Mouse (Mus musculus): ENCODE results near the gene Ndel1. TPM values are rescaled to one million over a fixed set of nuclear protein-coding genes. Genes with fewer than 3 reads are reported as not detected.

The Ndel1 gene
- polyA plus RNA-seq, 1 experiment from 2014 or later: 54.4 TPM

DNA sequence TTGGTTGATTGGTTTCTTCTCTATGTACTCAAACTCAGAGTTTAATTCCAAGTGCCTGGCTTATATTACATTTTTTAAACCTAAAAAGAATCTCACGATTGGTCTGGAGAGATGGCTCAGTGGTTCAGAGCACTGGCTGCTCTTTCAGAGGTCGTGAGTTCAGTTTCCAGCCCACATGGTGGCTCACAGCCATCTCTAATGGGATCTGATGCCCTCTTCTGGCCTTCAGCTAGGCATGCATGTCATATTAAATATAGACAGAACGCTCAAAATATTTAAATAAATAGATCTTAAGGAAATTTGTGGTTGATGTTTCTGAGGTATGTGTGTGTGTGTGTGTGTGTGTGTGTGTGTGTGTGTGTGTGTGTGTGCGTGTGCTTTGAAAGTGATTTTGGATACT, 66.5 kb downstream of the Ndel1 start:
- Histone ChIP-seq H3K9ac (replicated peaks; ENCODE audit: low read length) (no peak overlapping the region), H3K4me1 (ENCODE audit: control insufficient read depth, insufficient read depth, low read length) (no peaks in the 10 kb centered on the region), H3K36me3 (replicated peaks; ENCODE audit: control insufficient read depth, insufficient read depth, low read depth, low read length) (peaks cover 36% of the 10 kb centered on the region), H3K4me2 (ENCODE audit: low read depth, low read length) (no peak overlapping the region), H3K9me3 (replicated peaks; ENCODE audit: control insufficient read depth, low read length) (no peaks in the 10 kb centered on the region), H3K27me3 (ENCODE audit: control insufficient read depth, insufficient read depth, low read length) (no peaks in the 10 kb centered on the region), H3K4me3 (ENCODE audit: low read depth, low read length) (no peak overlapping the region), H3K27ac (replicated peaks; ENCODE audit: low read depth, low read length) (no peak overlapping the region)
- ATAC-seq (replicated peaks; ENCODE audit: insufficient number of reproducible peaks, low FRiP score, low TSS enrichment, low read depth) (no peak), DNase-seq (ENCODE audit: low spot score) (peak; percentile 20)
- 70% methylated on average over 4 of the region's 4 CpGs for WGBS

GRCm38 (mm10) chr11:68798258-68798657, 73.4 kb downstream of the Ndel1 start:
- Histone ChIP-seq H3K27ac (replicated peaks; ENCODE audit: low read depth, low read length) (no peak overlapping the region), H3K9ac (replicated peaks; ENCODE audit: low read length) (no peak overlapping the region), H3K4me3 (ENCODE audit: low read depth, low read length) (no peak overlapping the region), H3K9me3 (replicated peaks; ENCODE audit: control insufficient read depth, low read length) (no peaks in the 10 kb centered on the region), H3K36me3 (replicated peaks; ENCODE audit: control insufficient read depth, insufficient read depth, low read depth, low read length) (peaks cover 36% of the 10 kb centered on the region), H3K4me1 (ENCODE audit: control insufficient read depth, insufficient read depth, low read length) (no peaks in the 10 kb centered on the region), H3K4me2 (ENCODE audit: low read depth, low read length) (no peak overlapping the region), H3K27me3 (ENCODE audit: control insufficient read depth, insufficient read depth, low read length) (no peaks in the 10 kb centered on the region)
- no peak for DNase-seq (ENCODE audit: low spot score)
- 94% methylated on average over 10 of the region's 10 CpGs for WGBS
- no peak for ATAC-seq (replicated peaks; ENCODE audit: insufficient number of reproducible peaks, low FRiP score, low TSS enrichment, low read depth)

DNA sequence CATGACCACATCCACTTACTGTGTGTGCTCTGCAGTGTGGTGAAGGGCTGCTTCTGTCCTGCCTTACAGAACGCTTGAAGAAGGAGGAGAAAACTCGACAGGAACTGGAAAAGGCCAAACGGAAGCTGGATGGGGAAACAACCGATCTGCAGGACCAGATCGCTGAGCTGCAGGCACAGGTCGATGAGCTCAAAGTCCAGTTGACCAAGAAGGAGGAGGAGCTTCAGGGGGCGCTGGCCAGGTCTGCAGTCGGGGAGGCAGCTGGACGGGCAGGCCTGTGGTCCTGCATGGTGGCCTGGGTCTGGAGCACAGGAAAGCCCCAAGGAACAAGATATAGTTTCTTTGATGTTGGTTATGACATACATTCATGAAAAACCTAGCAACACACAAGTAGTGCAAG, 79.9 kb downstream of the Ndel1 start:
- Histone ChIP-seq H3K27ac (replicated peaks; ENCODE audit: low read depth, low read length) (no peak overlapping the region), H3K4me1 (ENCODE audit: control insufficient read depth, insufficient read depth, low read length) (no peaks in the 10 kb centered on the region), H3K36me3 (replicated peaks; ENCODE audit: control insufficient read depth, insufficient read depth, low read depth, low read length) (peaks cover 35% of the 10 kb centered on the region), H3K27me3 (ENCODE audit: control insufficient read depth, insufficient read depth, low read length) (no peaks in the 10 kb centered on the region), H3K9ac (replicated peaks; ENCODE audit: low read length) (no peak overlapping the region), H3K4me2 (ENCODE audit: low read depth, low read length) (no peak overlapping the region), H3K9me3 (replicated peaks; ENCODE audit: control insufficient read depth, low read length) (no peaks in the 10 kb centered on the region), H3K4me3 (ENCODE audit: low read depth, low read length) (no peak overlapping the region)
- no peak for ATAC-seq (replicated peaks; ENCODE audit: insufficient number of reproducible peaks, low FRiP score, low TSS enrichment, low read depth)
- WGBS: 93% methylated on average over 9 of the region's 9 CpGs
- DNase-seq (ENCODE audit: low spot score): no peak

GRCm38 (mm10) chr11:68790720-68791119, 80.9 kb downstream of the Ndel1 start:
- WGBS: 88% methylated on average over 10 of the region's 10 CpGs
- ATAC-seq (replicated peaks; ENCODE audit: insufficient number of reproducible peaks, low FRiP score, low TSS enrichment, low read depth) (no peak), DNase-seq (ENCODE audit: low spot score) (no peak)
- no peaks in the 10 kb centered on the region for H3K27me3 ChIP-seq (ENCODE audit: control insufficient read depth, insufficient read depth, low read length)
- H3K4me3 ChIP-seq (ENCODE audit: low read depth, low read length): no peak overlapping the region
- H3K9me3 ChIP-seq (replicated peaks; ENCODE audit: control insufficient read depth, low read length): no peaks in the 10 kb centered on the region
- H3K27ac ChIP-seq (replicated peaks; ENCODE audit: low read depth, low read length): no peak overlapping the region
- H3K36me3 ChIP-seq (replicated peaks; ENCODE audit: control insufficient read depth, insufficient read depth, low read depth, low read length): peaks cover 38% of the 10 kb centered on the region
- H3K9ac ChIP-seq (replicated peaks; ENCODE audit: low read length): no peak overlapping the region
- no peak overlapping the region for H3K4me2 ChIP-seq (ENCODE audit: low read depth, low read length)
- no peaks in the 10 kb centered on the region for H3K4me1 ChIP-seq (ENCODE audit: control insufficient read depth, insufficient read depth, low read length)

- H3K9me3 ChIP-seq (replicated peaks; ENCODE audit: control insufficient read depth, low read length): no peaks in the 10 kb centered on the region
- no peak overlapping the region for H3K9ac ChIP-seq (replicated peaks; ENCODE audit: low read length)
- H3K36me3 ChIP-seq (replicated peaks; ENCODE audit: control insufficient read depth, insufficient read depth, low read depth, low read length): peaks cover 28% of the 10 kb centered on the region
- no peak overlapping the region for H3K4me2 ChIP-seq (ENCODE audit: low read depth, low read length)
- no peaks in the 10 kb centered on the region for H3K27me3 ChIP-seq (ENCODE audit: control insufficient read depth, insufficient read depth, low read length)
- no peak for DNase-seq (ENCODE audit: low spot score)
- H3K27ac ChIP-seq (replicated peaks; ENCODE audit: low read depth, low read length): no peak overlapping the region
- no peak for ATAC-seq (replicated peaks; ENCODE audit: insufficient number of reproducible peaks, low FRiP score, low TSS enrichment, low read depth)
- H3K4me1 ChIP-seq (ENCODE audit: control insufficient read depth, insufficient read depth, low read length): no peaks in the 10 kb centered on the region
- WGBS: 85% methylated on average over 9 of the region's 9 CpGs
- no peak overlapping the region for H3K4me3 ChIP-seq (ENCODE audit: low read depth, low read length)
Observed at GRCm38 (mm10) chr11:68787222-68787621, 84.4 kb downstream of the Ndel1 start.

- no peak overlapping the region for H3K4me3 ChIP-seq (ENCODE audit: low read depth, low read length)
- H3K4me2 ChIP-seq (ENCODE audit: low read depth, low read length): no peak overlapping the region
- no peaks in the 10 kb centered on the region for H3K9me3 ChIP-seq (replicated peaks; ENCODE audit: control insufficient read depth, low read length)
- peaks cover 23% of the 10 kb centered on the region for H3K36me3 ChIP-seq (replicated peaks; ENCODE audit: control insufficient read depth, insufficient read depth, low read depth, low read length)
- no peak overlapping the region for H3K27ac ChIP-seq (replicated peaks; ENCODE audit: low read depth, low read length)
- no peak for ATAC-seq (replicated peaks; ENCODE audit: insufficient number of reproducible peaks, low FRiP score, low TSS enrichment, low read depth)
- WGBS: 85% methylated on average over 8 of the region's 8 CpGs
- H3K4me1 ChIP-seq (ENCODE audit: control insufficient read depth, insufficient read depth, low read length): no peaks in the 10 kb centered on the region
- no peak for DNase-seq (ENCODE audit: low spot score)
- no peak overlapping the region for H3K9ac ChIP-seq (replicated peaks; ENCODE audit: low read length)
- no peaks in the 10 kb centered on the region for H3K27me3 ChIP-seq (ENCODE audit: control insufficient read depth, insufficient read depth, low read length)
Observed at GRCm38 (mm10) chr11:68785813-68786212, 85.8 kb downstream of the Ndel1 start.

DNA sequence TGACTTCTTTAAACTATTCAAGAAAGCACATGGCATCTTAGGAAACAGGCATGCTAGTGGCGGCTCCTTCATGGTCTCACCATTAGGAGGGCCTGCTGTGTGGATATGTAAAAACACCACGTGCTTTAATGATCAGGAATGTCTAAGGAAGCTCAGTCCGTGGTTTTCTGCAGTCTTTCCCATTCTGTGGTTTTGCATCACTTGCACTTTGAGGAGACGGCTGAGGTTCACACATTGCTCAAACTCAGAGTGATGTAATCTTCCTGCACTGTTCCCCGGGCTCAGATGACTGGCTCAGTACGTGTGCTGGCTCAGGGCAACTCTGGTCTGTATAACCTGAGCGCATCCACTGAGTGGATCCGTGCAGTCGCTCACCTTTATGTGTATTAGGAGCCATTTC, 89.3 kb downstream of the Ndel1 start:
- no peak for ATAC-seq (replicated peaks; ENCODE audit: insufficient number of reproducible peaks, low FRiP score, low TSS enrichment, low read depth)
- WGBS: 91% methylated on average over 9 of the region's 9 CpGs

DNA sequence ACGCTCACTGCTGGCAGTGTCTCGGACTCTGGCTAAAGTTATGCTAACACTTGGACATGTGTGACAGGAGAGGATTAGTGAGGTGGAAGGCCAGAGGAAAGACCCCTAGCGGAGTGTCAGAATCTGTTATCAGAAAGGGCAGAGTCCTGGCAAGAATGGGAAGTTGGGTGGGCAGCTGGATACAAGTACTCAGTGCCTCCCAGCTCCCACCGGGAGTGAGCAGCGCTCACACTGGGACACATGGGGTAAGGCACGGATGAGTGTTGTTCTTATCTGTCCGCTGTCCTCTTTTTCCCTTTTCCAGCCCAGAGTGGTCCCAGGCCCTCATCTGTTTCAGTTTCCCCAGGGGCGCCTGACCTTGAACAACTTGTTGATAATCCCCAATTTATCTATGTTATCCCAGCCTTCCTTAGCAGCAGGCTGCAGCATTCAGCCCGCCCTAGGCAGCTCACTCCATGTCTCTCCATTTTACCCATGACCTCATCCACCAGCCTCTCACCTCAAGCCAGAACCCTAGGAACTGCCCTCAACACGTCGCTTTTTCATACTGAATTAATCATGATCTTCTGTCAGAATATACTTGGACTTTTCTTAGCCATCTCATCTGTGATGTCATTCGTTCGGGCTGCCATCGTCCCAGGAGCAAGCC, 91.1 kb downstream of the Ndel1 start:
- no peak for ATAC-seq (replicated peaks; ENCODE audit: insufficient number of reproducible peaks, low FRiP score, low TSS enrichment, low read depth)
- Histone ChIP-seq H3K4me2 (ENCODE audit: low read depth, low read length) (no peak overlapping the region), H3K27ac (replicated peaks; ENCODE audit: low read depth, low read length) (no peak overlapping the region), H3K9me3 (replicated peaks; ENCODE audit: control insufficient read depth, low read length) (no peaks in the 10 kb centered on the region), H3K27me3 (ENCODE audit: control insufficient read depth, insufficient read depth, low read length) (no peaks in the 10 kb centered on the region), H3K36me3 (replicated peaks; ENCODE audit: control insufficient read depth, insufficient read depth, low read depth, low read length) (peaks cover 16% of the 10 kb centered on the region), H3K4me3 (ENCODE audit: low read depth, low read length) (no peak overlapping the region), H3K9ac (replicated peaks; ENCODE audit: low read length) (no peak overlapping the region), H3K4me1 (ENCODE audit: control insufficient read depth, insufficient read depth, low read length) (no peaks in the 10 kb centered on the region)
- 88% methylated on average over 13 of the region's 14 CpGs for WGBS
- DNase-seq (ENCODE audit: low spot score): no peak

More for the DNA sequence above, 89.3 kb downstream of the Ndel1 start:
- DNase-seq (ENCODE audit: low spot score): no peak
- Histone ChIP-seq H3K9me3 (replicated peaks; ENCODE audit: control insufficient read depth, low read length) (no peaks in the 10 kb centered on the region), H3K9ac (replicated peaks; ENCODE audit: low read length) (no peak overlapping the region), H3K27ac (replicated peaks; ENCODE audit: low read depth, low read length) (no peak overlapping the region), H3K4me1 (ENCODE audit: control insufficient read depth, insufficient read depth, low read length) (no peaks in the 10 kb centered on the region), H3K27me3 (ENCODE audit: control insufficient read depth, insufficient read depth, low read length) (no peaks in the 10 kb centered on the region), H3K36me3 (replicated peaks; ENCODE audit: control insufficient read depth, insufficient read depth, low read depth, low read length) (peaks cover 20% of the 10 kb centered on the region), H3K4me2 (ENCODE audit: low read depth, low read length) (no peak overlapping the region), H3K4me3 (ENCODE audit: low read depth, low read length) (no peak overlapping the region)
